Mouse (Mus musculus) cerebellum, adult 11-12 months (tissue): ENCODE results near the gene Il15ra.
"Not testable (repeated sequence)": the region's sequence is repeated elsewhere in the genome, so short reads cannot be mapped to it uniquely, and the experiment has no call there.

Experiments used
- DNase-seq: peaks from one replicate; pipeline ENCODE4 v3.0.0; 2022

Gene Il15ra

DNA sequence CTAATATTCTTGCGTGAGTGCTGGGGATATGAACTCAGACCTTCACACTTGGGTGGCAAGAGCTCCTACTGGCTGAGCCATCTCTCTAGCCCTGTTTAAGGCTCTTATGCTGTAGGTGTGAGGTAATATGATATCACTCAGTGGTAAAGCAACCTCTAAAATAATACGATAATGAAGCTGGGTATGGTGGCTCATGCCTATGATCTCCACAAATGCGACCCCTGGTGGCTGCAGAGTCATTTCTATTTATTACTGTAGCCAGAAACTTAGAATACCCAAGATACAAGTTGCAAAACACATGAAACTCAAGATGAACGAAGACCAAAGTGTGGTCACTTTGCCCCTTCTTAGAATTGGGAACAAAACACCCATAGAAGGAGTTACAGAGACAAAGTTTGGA is 5.0 kb downstream of the Il15ra start:
- DNase-seq, result not testable (repeated sequence)

DNA sequence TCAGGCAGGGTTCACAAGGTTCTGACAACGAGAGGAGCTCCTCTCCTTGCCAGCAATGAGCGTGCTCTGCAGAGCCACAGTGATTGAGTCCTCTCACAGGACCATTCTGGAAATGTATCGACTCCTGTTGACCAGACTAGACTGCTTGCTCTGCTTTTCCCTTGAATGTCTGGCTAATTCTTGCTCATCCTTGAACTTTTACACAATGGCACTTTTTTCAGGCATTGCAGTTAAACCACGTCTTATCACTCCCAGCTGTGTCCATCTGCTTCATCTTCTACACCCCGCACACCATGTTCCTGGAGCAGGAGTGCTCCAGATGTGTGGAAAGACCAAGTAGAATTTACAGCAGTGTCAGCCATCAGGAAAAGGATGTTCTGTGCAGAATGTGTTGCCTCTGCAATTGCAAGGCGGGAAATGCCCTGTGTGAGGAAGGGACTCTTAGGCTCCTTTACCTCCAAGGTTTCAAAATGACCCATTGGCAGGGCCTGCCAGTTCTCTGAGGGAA is 7.4 kb downstream of the Il15ra start:
- DNase-seq, result no peak

DNA sequence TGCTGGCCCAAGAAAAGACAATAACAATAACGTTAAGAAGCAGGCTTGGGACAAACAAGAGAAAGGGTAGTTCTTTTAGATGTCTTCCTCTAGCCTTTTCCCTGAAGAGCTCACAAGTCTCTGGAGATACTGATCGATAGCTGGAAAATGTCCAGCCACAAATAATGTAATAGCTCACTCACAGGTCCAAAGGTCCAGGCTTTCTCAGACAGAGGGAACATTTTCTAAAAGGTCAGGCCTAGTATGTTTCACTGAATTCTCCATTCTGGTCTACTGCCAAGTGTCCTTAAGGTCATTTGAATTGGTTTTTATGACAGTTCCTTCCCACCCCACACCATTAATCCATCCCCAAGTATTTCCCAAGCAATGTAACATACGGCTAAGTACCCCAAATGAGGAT is 7.9 kb downstream of the Il15ra start:
- no peak for DNase-seq

DNA sequence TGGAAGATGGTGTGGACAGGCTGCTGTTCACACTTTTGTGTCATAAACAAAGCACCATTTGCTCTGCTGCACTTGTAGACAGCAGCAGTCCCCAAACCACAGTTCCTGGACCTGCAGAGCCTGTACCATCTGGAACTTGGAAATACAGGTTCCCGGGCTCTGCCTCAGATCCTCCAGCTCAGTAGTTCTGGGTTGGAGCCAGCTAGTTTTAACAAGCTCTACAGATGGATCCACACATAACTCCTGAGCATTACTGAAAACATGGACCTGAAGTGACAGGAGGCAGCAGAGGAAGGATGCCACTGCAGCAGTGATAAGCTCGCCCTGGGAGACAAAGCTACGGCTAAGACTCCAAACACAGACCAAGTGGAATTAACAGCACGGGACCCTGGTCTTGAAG is 9.4 kb downstream of the Il15ra start:
- DNase-seq, result no peak

DNA sequence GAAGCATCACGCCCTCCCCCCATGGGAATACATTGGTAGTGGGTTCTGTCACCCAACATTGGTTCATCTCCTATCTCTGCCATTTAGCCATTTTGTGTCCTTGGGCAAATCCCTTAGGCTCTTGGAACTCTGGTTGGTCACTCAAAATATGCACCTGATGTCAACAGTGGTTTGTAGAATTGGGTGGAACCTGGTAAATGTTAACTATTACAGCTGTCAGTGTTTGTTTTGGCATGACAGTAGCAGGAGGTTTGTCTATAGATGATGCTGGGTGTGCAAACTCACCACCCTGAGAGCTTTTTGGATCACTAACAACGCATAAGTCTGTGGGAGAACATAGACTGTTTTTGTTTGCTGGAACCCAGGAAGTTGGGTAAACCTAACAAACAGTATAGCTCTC is 13.5 kb downstream of the Il15ra start:
- no peak for DNase-seq

DNA sequence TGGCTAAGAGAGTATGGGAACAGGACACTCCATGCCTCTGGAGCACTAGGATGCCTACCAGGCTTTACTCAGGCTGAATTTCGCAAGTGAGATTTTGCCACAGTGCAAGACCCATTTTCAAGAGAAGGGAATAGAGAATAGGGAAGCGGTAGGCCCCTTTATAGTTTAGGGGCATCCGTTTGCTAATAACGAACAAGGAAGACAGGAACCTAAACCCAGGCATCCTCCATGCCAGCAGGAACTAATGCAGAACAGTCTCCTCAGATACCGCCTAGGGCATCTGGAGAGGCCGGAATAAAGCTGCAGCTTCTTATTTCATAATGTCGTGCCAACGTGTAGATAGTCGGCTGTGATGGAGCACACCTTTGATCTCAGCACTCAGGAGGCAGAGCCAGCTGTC is 17.5 kb downstream of the Il15ra start:
- DNase-seq, result no peak

DNA sequence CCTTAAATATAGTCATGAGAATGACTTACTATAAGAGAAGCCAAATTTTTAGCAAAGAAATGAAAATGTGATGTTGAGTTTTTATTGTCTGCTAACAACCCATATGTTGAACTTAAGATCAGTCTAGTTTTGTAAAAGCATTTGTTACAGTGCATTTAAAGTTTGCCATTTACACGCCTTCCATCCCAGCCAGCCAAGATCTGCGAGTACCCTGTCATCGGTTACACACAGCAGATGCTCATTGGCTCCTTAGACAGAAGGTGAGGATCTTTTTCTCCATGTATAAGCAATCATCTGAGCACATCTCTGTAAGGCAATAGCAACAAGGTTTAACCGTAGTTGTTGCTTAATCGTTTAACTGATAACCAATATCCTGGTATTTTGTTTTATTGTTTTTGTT is 22.5 kb downstream of the Il15ra start:
- no peak for DNase-seq

DNA sequence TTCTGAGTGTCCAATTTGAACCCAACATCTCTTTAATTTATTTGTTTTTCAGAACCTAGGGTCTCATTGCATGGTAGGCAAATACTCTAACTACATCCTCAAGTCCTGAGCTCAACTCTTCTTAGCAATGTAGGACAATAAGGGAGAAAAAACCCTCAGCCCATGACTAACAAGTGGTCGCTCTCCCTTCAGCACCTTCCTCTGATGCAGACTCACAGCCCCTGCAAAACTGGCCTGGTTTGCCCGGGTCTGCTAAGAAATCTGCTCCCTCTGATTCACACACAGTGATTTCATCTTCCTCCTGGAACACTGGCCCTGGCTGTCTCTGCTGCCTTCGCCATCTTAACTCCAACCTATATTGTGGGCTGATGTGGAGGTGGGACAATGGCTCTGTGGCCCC is 24.0 kb downstream of the Il15ra start:
- DNase-seq, result no peak

DNA sequence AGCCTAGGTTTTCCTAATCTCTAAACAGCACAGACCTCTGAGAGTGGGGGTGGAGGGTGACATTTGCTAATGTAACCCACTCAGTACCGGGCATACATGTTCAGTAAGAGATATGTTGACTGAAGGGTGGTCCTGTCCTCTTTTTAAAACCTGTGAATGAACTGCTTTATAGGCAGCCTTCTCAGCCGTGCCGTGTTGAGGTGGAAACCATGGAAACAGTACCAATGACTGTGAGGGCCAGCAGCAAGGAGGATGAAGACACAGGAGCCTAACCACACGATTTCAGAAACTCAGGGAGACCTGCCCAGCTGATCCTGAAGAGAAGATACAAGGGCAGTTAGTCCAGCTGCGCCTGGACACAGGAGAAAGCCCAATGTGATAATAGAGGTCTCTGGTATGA is 27.9 kb downstream of the Il15ra start:
- DNase-seq, result no peak

DNA sequence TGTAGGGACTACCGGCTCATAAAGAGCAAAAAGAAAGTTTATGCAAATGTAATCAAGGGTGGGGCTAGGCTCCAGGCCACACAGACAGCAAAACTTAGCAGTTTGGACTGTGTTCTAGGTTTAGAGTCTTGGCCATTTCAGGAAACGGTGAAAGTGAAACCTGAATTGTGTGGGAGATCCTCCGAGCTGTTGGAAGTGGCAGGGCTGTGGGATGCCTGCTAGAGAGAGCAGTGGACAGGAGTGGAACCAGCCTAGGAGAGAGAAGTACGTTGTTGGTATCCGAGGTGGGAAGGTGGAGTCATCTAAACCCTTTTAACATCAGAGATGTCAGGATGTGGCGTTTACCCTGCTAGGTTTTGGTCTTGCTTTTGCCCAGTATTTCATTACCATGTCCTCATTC is 30.8 kb downstream of the Il15ra start:
- no peak for DNase-seq

DNA sequence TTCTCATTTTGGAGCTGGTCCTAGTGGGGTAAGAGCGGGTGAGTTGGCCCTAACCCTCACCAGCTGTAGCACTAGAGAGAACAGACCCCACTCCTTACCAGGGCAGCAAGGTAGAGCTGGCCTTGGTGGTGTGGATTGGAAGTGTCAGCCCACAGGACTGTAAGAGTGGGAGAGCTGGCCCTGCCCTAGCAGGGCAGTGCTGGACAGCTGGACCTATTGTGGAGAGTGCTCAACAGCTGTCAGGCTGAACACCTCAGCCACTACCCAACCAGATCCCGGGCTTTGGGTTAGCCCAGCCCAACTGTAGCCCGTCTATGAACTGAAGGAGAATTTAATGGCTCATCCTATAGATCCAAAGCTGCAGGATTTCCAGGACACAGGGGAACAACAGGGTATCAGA is 33.7 kb downstream of the Il15ra start:
- DNase-seq, result no peak

DNA sequence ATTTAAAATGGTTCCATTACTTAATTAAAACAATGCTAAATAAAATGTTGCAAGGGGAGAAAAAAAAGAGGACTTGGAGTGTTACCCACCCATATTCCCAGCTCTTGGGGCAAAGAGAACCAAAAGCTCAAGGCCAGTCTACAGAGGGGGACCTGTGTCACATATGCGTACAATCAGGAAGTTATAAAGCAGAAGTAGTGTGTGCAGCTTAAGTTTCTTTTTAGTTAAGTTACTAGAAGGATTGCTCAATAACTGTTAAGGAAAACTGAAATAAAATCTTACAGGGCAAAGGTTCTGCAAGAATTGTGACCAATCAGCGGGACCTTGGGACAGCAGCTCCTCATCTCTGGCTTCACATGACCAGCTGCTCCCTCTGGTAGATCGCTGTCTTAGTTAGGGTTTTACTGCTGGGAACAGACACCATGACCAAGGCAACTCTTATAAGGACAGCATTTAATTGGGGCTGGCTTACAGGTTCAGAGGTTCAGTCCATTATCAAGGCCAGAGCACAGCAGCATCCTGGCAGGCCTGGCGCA is 34.5 kb downstream of the Il15ra start:
- DNase-seq, result no peak

DNA sequence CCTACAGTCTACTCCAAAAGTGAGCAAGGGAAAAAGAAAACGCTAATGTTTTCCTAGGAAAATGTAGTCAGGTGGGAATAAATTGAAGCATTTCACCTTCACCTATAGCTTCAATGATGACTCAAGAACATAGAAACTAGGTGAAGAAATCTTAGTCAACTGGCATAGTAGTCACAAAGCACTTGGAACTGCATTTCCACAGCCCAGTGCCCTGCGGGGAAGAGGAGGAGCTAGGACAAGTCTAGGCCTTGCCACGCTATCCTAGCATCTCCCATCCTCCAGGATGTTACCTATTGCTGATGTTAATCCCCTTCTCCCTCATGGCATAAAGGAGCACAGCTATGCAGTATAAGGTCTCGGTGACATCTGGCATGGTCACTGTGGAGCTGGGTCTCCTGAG is 57.5 kb downstream of the Il15ra start:
- DNase-seq, result no peak

DNA sequence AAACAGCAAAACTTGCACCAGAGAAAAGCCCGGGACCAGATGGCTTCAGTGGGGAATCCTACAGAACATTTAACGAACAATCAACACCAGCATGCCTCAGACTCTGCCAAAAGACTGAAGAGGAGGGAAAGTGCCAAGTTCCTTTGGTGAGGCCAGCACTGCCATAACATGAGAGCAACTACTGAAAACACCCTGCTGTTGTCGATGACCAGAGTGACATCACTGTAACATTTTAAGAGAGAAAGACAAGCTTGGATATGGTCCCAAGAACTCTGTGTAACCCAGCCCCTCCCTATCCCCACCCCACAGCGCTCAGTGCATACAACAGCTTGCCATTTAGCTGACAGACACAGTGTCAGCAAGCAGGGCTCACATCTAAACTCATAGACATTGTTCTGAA is 60.6 kb downstream of the Il15ra start:
- peak; percentile 36 for DNase-seq

DNA sequence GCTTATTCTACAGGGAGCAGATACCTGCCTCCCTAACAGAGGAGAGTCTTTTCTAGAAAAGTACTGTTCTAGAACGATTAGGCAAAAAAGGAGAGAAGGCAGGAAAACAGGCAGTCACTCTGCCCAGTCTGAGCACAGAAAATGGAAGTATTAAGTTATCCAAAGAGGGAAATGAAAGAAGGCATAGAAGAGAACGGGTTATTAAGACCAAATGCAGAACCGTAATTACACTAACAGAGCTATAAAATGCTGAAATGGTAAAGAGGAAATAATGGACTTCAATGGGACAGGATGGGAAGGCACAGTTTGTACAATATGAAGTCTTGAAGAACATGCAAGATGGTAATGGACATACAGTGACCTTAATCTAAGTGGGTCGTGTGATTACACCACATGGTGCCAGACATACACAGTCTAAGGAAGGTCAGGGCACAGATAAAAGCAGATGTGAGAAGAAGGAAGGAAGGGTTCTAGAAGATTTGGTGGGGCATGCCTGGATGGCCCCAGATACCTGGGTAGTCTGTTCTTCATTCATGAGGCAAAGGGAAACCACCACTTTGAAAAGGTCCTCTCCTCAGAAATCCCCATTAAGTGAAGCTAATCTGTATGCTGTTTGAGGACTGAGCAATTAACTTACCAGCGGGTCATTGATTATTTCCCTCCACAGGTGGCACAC is 61.5 kb downstream of the Il15ra start:
- no peak for DNase-seq

DNA sequence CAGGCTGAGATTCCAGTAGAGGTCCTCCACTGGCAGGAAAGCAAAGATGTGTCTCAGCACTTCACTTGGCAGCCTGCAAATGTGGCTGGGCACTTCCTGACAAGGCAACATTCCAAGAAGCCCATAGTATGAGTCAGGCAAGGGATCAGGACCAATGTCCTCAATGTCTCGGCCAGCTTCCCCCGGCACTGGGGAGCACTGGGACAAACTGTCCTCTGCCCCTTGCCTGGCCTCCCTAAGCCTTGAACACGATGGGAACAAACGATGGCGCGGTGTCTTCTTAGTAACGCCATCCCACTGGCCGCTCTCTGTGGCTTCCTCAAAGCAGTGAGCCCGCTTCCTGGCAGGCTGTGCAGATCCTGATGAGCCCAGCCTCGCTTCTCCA is 62.1 kb downstream of the Il15ra start:
- peak; percentile 26 for DNase-seq

DNA sequence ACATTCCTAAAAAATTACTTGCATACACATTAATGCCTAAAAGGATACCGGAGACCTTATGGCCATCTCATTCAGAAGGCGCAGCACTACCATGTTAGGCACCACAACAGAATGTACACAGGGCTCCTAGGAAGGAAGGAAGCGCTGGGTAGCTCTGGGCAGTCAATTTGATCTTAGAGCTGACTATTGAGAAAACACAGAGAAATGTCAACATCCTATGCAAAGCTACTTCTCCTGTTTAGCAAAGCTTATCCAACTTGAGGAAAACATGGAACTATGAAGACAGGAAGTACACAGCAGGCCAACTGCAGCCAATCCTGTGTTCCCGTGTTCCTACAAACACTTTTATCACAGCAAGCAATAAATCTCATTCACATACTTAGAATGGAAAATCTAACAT is 66.6 kb downstream of the Il15ra start:
- DNase-seq, result no peak

DNA sequence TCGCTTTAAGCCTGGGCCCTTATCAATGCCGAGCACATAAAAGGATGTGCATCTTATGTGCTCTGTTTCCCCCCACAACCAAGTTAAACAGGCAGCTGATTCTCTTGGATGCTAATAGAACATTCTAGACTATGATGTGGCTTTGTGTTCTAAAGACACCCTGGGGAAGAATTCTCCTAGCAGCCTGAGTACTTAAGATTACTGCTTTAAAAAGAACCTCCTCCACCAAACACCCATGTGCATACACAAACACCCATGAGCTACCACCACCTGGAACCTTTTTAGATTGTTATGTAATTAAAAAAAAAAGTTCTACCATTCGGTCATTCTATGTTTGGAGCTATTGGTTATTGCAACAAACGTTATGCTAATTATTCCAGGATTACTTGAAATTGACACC is 67.3 kb downstream of the Il15ra start:
- DNase-seq, result no peak

DNA sequence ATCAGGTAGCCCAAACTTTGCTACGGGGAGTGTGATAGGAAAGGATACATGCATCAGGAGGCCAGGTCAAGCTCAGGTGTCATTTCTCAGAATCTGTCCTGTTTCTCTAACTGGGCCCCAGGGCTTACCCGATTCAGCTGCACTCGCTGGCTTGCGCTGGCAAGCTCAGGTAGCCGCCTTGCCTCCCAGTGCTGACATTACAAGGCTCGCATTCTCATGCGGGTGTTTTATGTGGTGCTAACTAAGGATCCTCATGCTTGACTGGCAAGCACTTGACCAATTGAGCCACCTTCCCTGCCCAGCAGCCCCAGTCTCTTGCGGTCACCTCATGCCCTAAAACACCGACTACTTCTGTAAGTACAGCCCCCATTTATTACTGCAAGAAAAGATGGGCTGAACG is 69.3 kb downstream of the Il15ra start:
- DNase-seq, result no peak

DNA sequence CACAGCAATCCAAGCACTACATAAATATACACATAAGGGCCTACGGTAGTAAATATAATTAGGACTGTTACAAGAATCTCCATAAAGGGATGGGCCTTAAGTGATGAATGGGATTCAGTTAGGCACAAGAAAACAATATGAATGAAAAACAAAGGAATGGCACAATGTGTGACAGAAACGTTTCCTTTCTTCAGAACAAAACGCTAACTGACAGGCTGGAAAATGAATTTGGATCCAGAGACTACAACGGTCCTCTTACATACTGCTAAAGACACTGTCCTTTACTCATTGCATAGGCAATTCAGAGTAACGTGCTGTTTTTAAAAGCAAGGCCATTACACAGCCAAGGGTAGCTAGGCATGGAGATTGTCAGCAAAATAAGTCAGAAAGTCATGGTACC is 70.0 kb downstream of the Il15ra start:
- DNase-seq, result no peak

DNA sequence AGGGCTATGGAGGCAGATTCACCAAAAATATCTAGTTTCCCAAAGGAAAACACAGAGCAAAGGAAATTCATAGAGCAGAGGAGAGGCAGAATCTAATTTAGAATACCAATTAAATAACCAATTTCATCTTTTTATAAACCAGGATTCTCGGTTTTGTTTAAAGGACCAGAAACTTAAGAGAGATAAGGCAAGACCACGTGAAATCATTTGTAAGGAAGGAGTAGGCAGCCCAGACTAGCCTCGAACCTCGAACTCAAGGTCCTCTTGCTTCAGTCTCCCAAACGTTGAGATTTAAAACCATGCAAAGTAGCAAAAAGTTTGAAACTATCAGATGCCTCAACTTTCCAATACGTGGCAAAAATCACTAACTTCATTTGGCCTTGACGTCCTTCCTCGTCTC is 71.3 kb downstream of the Il15ra start:
- no peak for DNase-seq

DNA sequence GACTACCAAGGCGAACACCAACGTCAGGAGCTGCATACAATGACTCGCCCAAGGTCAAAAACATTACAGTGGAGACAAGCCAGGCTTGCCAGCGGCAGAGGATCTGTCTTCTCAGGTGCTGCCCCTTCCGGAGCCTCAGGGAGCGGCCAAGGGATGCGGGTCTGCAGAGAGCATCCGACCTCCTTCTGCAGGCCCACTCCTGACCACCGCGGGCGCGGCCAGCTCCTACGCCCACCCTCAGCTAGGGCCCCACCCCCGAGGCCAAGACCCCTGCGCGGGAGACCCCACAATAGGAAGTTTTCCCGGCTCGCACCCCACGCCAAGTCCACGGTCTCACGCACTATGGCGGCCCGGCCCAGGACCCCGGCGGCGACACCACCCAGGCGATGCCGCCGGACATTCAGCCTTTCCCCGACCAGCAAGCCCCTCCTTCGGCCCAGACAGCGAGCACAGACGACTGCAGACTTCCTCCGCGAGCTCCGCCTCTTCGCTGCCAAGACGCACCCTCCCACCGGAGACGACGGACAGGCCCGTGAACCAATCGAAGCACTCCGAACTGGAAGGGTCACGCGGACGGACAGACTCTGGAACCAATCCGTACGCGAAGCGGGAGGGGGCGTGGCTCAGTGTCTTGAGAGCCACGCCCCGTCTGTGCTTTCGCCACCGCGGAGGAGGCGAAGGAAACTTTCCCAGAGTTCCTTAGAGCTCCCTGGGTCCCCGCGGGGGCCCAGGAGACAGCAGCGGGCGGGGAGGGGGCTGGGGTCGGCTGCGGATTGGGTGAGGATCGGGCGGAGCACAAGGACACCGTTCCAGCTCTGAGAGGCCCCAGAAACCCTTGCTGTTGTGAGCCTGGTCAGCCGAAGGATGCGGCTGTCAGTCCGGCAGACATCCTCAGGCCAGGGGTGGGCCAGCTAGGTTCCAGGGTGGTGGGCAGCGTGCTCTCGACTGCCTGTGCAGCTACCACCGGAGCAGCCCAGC is 72.3 kb downstream of the Il15ra start, which contains the start of the genes Fbh1 and Ankrd16:
Fbh1 (minus strand) TSS at position 492 of the 978 bp plus-strand sequence.
Ankrd16 (plus strand) TSS at position 786 of the 978 bp plus-strand sequence.
- peak; percentile 99 for DNase-seq

DNA sequence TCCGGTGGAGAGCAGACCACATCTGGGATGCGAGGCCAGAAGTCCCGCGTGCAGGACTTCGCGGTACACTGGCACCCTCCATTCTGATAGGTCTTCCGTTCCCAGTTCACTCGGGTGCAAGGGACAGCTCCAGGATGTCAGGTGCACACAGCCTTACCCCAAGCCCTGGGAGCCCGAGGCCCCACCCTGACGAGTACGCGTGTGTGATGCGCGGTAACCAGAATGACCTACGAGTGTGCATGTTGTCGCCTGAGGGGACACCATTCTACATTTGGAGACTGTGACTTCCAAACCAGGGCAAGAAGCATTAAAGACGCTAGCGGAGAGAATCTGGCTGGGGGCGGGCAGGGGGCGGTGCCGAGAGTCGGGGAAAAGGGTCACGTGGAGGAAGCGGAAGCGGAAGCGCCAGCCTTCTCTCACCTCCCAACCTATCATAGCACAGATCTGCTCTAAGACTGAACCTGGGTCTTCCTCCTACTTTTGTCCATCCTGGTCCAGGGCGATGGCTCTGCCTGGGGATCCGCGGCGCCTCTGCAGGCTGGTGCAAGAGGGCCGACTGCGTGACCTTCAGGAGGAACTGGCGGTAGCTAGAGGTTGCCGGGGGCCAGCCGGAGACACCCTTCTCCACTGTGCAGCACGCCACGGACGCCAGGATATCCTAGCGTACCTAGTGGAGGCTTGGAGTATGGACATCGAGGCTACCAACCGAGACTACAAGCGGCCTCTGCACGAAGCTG is 73.2 kb downstream of the Il15ra start:
- peak; percentile 85 for DNase-seq
